In genomic region chr9:121032322-121032964, GRCm38 (mm10) we compare ENCODE assay signal across 19 mouse cellular contexts.
DNase-seq lines count a peak whose midpoint lies in the region; ATAC-seq and TF ChIP-seq lines count a peak whose summit lies in the region.
"Had no signal": no experiment of that assay in that cellular context is flagged by ENCODE, and none has a peak within 500 bp of the region (broad histone marks: within the 10 kb centered on the region; RNA-seq: fewer than 3 reads in every experiment).

No protein-coding gene starts in this region.

- DNase-seq in forebrain, embryonic 10.5 days (ENCODE audit: extremely low spot score, low spot score) = no peak
- DNase-seq in forebrain, postnatal 0 days = no peak
- DNase-seq in testis, postnatal 10 days (ENCODE audit: low spot score) = peak; percentile 34
- no peak for DNase-seq in testis, postnatal 14 days (ENCODE audit: low spot score)
- DNase-seq in layer of hippocampus, postnatal 10 days (ENCODE audit: low spot score in 2 of 2) = no peak
- no peak for DNase-seq in right cerebral cortex, postnatal 25 days
- no peak for DNase-seq in left cerebral cortex, adult 11 months (ENCODE audit: low spot score)
- DNase-seq: adrenal gland, postnatal 25 days; cerebellum, adult 2 months; cerebellum, postnatal 36 days; heart, postnatal 14 days; kidney, postnatal 36 days; lung, adult 18-20 months; right cerebral cortex, postnatal 4 days had no signal

- no peak overlapping the region for H3K4me3 ChIP-seq in forebrain, embryonic 10.5 days
- H3K4me3 ChIP-seq in forebrain, postnatal 0 days (ENCODE audit: low read depth, low read length) = no peak overlapping the region
- H3K4me3 ChIP-seq in midbrain, embryonic 13.5 days (replicated peaks) = no peak overlapping the region
- H3K4me3 ChIP-seq: embryonic facial prominence, embryonic 13.5 days; heart, embryonic 12.5 days had no signal

- no peak overlapping the region for H3K4me2 ChIP-seq in forebrain, postnatal 0 days (ENCODE audit: low read depth)
- H3K4me2 ChIP-seq in midbrain, embryonic 13.5 days (replicated peaks) = no peak overlapping the region
- H3K4me2 ChIP-seq: embryonic facial prominence, embryonic 13.5 days; heart, embryonic 12.5 days; liver, embryonic 11.5 days had no signal

- no peaks in the 10 kb centered on the region for H3K36me3 ChIP-seq in forebrain, embryonic 10.5 days (replicated peaks)
- no peaks in the 10 kb centered on the region for H3K36me3 ChIP-seq in forebrain, postnatal 0 days (ENCODE audit: insufficient read depth)
- no peaks in the 10 kb centered on the region for H3K36me3 ChIP-seq in midbrain, embryonic 13.5 days
- H3K36me3 ChIP-seq: embryonic facial prominence, embryonic 13.5 days; heart, embryonic 12.5 days had no signal

- peaks cover 47% of the 10 kb centered on the region for H3K4me1 ChIP-seq in forebrain, embryonic 10.5 days
- H3K4me1 ChIP-seq in forebrain, postnatal 0 days (ENCODE audit: insufficient read depth) = no peaks in the 10 kb centered on the region; the same call in 1 of the 2 replicates
- peaks cover 52% of the 10 kb centered on the region for H3K4me1 ChIP-seq in midbrain, embryonic 13.5 days (replicated peaks)

- H3K27me3 ChIP-seq in forebrain, embryonic 10.5 days (ENCODE audit: poor library complexity, severe bottlenecking) = no peaks in the 10 kb centered on the region
- H3K27me3 ChIP-seq in forebrain, postnatal 0 days (ENCODE audit: insufficient read depth, low read length) = no peaks in the 10 kb centered on the region
- H3K27me3 ChIP-seq in midbrain, embryonic 13.5 days = no peaks in the 10 kb centered on the region
- H3K27me3 ChIP-seq: CH12.LX; embryonic facial prominence, embryonic 13.5 days; heart, embryonic 12.5 days had no signal

- 39% methylated on average over 10 of the region's 10 CpGs for WGBS in forebrain, embryonic 10.5 days
- 44% methylated on average over 10 of the region's 10 CpGs for WGBS in forebrain, postnatal 0 days
- WGBS in midbrain, embryonic 13.5 days = 35% methylated on average over 10 of the region's 10 CpGs

- no peak for ATAC-seq in forebrain, postnatal 0 days
- peak; percentile 70 for ATAC-seq in midbrain, embryonic 13.5 days

- TF ChIP-seq CTCF in forebrain, postnatal 0 days (IDR thresholded peaks at IDR 0.05; ENCODE audit: low read depth) = no peak

- 0 out of 2 replicates have a peak overlapping the region, but pooled peaks have one; percentile 8 for H3K27ac ChIP-seq in forebrain, embryonic 10.5 days
- no peak overlapping the region for H3K27ac ChIP-seq in forebrain, postnatal 0 days (ENCODE audit: low read depth, low read length)
- peak overlapping the region; percentile 20; the same call in 1 of the 2 replicates for H3K27ac ChIP-seq in midbrain, embryonic 13.5 days
- H3K27ac ChIP-seq: embryonic facial prominence, embryonic 13.5 days had no signal

- H3K9me3 ChIP-seq in forebrain, embryonic 10.5 days = no peaks in the 10 kb centered on the region
- no peaks in the 10 kb centered on the region for H3K9me3 ChIP-seq in forebrain, postnatal 0 days (ENCODE audit: low read length)
- H3K9me3 ChIP-seq in midbrain, embryonic 13.5 days = no peaks in the 10 kb centered on the region
- H3K9me3 ChIP-seq: embryonic facial prominence, embryonic 13.5 days; heart, embryonic 12.5 days had no signal

- no peak overlapping the region for H3K9ac ChIP-seq in forebrain, postnatal 0 days
- H3K9ac ChIP-seq in midbrain, embryonic 13.5 days (replicated peaks) = no peak overlapping the region
- H3K9ac ChIP-seq: embryonic facial prominence, embryonic 13.5 days; heart, embryonic 12.5 days had no signal
